Mouse (Mus musculus): ENCODE measurements around the gene Gm20696. TPM values are rescaled to one million over a fixed set of nuclear protein-coding genes. Genes with fewer than 3 reads are reported as not detected.

Gene Gm20696
- polyA plus RNA-seq, 1 experiment: 3.0 TPM

DNA sequence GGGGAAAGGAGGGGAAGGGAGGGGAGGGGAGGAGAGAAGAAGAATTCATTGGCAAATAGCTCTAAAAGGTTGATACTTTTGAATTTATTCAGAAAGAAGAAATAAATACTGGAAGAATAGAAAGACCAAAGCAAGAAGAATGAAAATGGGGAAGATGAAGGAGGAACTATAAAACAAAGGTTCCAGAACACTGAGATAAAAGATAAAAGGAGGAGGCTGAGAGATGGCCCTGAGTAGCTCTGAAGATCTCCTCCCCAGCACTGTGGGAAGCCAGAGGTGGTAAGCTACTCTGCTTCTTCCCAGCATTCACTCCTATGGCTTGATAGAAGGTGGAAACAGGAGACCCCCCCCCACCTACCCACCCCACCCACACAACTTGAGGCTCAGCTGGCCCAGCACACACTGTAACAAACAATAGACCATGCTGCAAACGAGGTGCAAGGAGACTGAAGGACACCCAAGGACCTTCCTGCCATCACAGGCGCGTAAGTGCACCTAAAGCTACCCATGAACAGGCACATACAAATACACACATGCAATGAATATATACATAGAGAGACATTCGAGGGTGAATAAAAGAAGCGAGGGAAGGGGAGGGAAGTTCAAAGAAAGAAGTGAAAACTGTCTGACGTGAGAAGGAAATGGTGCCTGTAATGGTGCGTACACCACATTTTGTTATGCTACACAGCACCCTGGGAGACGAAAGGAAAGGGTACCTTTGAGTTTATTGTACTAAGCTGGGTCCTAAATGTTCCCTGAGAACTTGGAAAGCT, 344.3 kb downstream of the Gm20696 start:
- H3K27ac ChIP-seq (ENCODE audit: insufficient read depth, low read length): no peak overlapping the region
- TF ChIP-seq POLR2A (IDR thresholded peaks at IDR 0.05; ENCODE audit: extremely low read depth, insufficient read depth, low read length) (no peak), CTCF (IDR thresholded peaks at IDR 0.05; ENCODE audit: extremely low read depth, insufficient read depth, low read length) (no peak)
- no peak overlapping the region for H3K4me3 ChIP-seq (ENCODE audit: insufficient read depth, low read length)
- H3K4me1 ChIP-seq (ENCODE audit: control insufficient read depth, insufficient read depth, low read length): 0 out of 2 replicates have a peak, but pooled peaks cover 1% of the 10 kb centered on the region

DNA sequence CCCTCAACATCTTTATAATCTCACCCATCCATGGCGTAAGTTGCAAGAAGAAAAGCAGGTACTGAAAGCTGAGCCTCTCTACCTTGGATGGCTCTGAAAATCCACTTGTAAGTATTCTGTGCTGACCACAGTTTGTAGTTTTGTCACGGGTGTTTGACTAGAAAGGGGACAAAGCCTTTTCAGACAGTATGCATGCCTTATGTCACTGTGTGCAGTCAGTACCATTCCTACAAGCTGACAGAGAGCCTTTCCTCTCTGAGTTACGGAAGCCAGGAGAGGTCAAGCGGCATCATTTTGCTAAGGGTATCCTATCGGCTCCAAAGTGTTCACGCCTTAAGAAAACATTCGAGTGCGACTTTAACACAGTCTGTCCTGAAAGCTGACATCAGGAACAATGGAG, 346.2 kb downstream of the Gm20696 start:
- Histone ChIP-seq H3K27ac (ENCODE audit: insufficient read depth, low read length) (no peak overlapping the region), H3K4me1 (ENCODE audit: control insufficient read depth, insufficient read depth, low read length) (0 out of 2 replicates have a peak, but pooled peaks cover 1% of the 10 kb centered on the region), H3K4me3 (ENCODE audit: insufficient read depth, low read length) (no peak overlapping the region)
- TF ChIP-seq POLR2A (IDR thresholded peaks at IDR 0.05; ENCODE audit: extremely low read depth, insufficient read depth, low read length) (no peak), CTCF (IDR thresholded peaks at IDR 0.05; ENCODE audit: extremely low read depth, insufficient read depth, low read length) (no peak)

DNA sequence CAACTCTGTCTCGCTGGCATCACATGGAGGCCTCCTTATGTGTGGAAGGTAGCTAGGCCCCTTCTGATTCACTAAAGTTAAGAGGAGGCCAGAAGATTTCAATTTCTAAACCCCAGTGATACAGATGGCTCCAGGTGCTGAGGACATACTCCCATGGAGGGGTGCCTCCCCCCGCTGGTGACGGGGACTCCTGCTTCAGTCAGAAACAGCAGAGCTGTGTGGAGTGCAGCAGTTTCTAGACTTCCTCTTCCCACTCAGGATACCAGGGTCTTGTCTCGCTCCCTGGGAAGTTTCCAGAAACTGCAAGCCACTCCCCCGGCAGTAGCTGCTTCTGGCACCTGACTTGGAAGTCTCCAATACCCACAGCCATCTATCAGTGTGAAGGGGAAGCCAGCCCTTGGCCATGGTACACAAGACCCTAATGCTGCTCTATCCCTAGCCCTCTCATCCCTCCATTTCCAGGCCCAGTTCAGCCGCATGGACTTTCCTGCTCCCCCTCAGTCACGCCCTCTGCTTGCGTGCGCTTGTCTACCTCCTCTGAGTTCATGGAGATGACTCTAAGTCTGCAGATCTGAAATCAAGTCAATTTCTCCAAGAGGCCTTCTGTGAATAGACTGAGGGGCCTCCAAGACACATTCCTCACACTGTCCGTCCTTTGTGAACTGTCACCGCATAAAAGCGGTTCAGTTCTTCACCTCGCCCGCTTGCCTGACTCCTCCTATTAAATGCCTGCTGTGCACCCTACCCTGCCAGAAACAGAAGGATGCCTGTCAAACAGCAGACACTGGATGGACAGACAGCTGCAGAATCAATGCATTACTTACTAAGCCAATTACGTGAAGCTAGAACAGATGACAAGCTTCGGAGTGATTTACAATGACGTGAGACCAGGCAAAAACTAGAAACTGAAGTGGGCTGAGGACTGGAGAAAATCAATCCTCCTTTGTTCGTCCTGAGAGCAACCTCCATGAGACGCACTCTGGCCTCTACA, 346.9 kb downstream of the Gm20696 start:
- H3K4me1 ChIP-seq (ENCODE audit: control insufficient read depth, insufficient read depth, low read length): 0 out of 2 replicates have a peak, but pooled peaks cover 1% of the 10 kb centered on the region
- TF ChIP-seq CTCF (IDR thresholded peaks at IDR 0.05; ENCODE audit: extremely low read depth, insufficient read depth, low read length) (no peak), POLR2A (IDR thresholded peaks at IDR 0.05; ENCODE audit: extremely low read depth, insufficient read depth, low read length) (no peak)
- H3K4me3 ChIP-seq (ENCODE audit: insufficient read depth, low read length): no peak overlapping the region
- no peak overlapping the region for H3K27ac ChIP-seq (ENCODE audit: insufficient read depth, low read length)

DNA sequence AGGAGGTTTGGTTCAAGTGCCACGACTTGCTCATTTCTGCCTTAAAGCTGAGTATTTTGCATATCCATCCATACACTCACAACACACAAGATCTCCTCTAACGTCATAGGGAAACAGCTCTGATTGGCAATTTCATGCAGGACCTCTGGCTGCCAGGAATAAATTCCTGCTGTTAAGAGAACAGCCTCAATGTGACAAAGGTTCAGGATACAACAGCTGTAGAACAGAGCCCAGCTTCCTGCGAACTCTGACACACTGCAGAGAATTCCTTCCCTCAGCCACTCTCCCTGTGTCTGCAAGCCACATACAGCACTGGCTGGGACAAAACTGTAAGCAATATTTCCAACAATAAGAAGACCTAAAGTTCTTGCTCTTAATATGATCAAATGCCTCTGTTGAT, 351.9 kb downstream of the Gm20696 start:
- no peak overlapping the region for H3K4me3 ChIP-seq (ENCODE audit: insufficient read depth, low read length)
- H3K4me1 ChIP-seq (ENCODE audit: control insufficient read depth, insufficient read depth, low read length): peaks cover 5% of the 10 kb centered on the region
- no peak overlapping the region for H3K27ac ChIP-seq (ENCODE audit: insufficient read depth, low read length)
- no peak for TF ChIP-seq CTCF (IDR thresholded peaks at IDR 0.05; ENCODE audit: extremely low read depth, insufficient read depth, low read length)
- no peak for TF ChIP-seq POLR2A (IDR thresholded peaks at IDR 0.05; ENCODE audit: extremely low read depth, insufficient read depth, low read length)

DNA sequence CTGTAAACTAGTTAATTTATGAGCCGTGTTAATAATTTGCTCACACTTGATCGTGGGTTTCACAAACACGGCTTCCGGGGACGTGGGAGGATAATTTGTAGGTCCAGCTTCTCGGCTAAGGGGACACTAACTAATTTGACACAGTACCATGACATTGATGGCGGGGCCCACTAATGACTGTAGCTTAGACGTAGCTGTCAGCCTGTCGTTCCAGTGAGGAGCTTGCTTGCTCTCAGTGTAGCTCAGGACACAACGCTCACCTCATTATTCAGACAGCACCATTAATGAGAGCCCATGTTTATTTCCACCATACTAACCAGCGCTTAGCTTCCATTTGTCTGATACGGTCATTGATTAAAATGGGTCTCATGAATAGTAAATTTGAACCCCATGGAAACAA, 356.1 kb downstream of the Gm20696 start:
- peaks cover 5% of the 10 kb centered on the region for H3K4me1 ChIP-seq (ENCODE audit: control insufficient read depth, insufficient read depth, low read length)
- H3K27ac ChIP-seq (ENCODE audit: insufficient read depth, low read length): no peak overlapping the region
- H3K4me3 ChIP-seq (ENCODE audit: insufficient read depth, low read length): no peak overlapping the region
- no peak for TF ChIP-seq CTCF (IDR thresholded peaks at IDR 0.05; ENCODE audit: extremely low read depth, insufficient read depth, low read length)
- TF ChIP-seq POLR2A (IDR thresholded peaks at IDR 0.05; ENCODE audit: extremely low read depth, insufficient read depth, low read length): no peak

DNA sequence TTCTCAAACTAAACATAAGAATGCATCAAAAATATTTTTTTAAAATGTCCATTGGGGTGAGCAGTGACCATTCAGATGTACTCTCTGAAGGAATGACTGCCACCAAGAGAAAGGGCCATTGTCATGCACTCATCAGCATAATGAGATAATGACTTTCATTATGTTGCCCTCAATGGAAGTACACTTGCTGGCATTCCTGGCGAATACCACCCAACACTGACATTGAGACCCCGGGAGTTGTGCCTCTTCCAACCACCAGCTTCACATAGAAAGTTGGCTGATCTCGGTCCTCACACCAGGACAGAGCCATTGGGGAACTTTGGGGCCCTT, 356.5 kb downstream of the Gm20696 start:
- H3K4me1 ChIP-seq (ENCODE audit: control insufficient read depth, insufficient read depth, low read length): peaks cover 5% of the 10 kb centered on the region
- H3K27ac ChIP-seq (ENCODE audit: insufficient read depth, low read length): no peak overlapping the region
- TF ChIP-seq POLR2A (IDR thresholded peaks at IDR 0.05; ENCODE audit: extremely low read depth, insufficient read depth, low read length): no peak
- no peak for TF ChIP-seq CTCF (IDR thresholded peaks at IDR 0.05; ENCODE audit: extremely low read depth, insufficient read depth, low read length)
- H3K4me3 ChIP-seq (ENCODE audit: insufficient read depth, low read length): no peak overlapping the region

DNA sequence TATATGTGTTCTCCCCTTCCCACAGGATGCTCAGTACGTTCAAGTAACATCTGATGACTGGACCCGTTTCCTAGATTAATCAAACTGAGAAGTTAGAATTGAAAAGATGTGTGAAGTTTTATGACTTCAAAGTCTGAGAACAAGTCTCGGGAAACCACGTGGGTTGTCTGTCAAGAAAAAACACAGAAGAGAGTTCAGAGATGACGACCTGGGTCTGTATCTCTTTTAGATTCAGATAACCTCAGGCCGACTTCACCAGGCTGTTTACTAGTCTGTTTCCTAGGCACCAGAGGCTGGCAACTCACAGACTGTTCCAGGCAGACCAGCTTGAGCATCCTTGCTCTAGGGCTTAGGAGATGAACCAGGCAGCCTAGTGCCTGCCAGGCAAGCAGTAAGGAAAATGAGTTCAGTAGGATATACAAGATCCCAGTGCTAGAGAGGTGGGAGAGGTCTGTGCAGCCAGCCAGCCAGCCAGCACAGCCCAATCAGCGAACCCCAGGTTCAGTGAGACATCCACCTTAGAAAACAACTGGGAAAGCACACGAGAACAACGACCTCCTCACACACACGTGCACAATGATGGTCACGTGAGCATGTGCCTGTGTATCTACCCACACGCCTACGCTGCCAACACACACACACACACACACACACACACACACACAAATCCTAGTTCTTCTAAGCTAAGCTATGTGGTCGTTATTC, 357.0 kb downstream of the Gm20696 start:
- Histone ChIP-seq H3K27ac (ENCODE audit: insufficient read depth, low read length) (no peak overlapping the region), H3K4me1 (ENCODE audit: control insufficient read depth, insufficient read depth, low read length) (peaks cover 5% of the 10 kb centered on the region), H3K4me3 (ENCODE audit: insufficient read depth, low read length) (no peak overlapping the region)
- no peak for TF ChIP-seq POLR2A (IDR thresholded peaks at IDR 0.05; ENCODE audit: extremely low read depth, insufficient read depth, low read length)
- TF ChIP-seq CTCF (IDR thresholded peaks at IDR 0.05; ENCODE audit: extremely low read depth, insufficient read depth, low read length): no peak

DNA sequence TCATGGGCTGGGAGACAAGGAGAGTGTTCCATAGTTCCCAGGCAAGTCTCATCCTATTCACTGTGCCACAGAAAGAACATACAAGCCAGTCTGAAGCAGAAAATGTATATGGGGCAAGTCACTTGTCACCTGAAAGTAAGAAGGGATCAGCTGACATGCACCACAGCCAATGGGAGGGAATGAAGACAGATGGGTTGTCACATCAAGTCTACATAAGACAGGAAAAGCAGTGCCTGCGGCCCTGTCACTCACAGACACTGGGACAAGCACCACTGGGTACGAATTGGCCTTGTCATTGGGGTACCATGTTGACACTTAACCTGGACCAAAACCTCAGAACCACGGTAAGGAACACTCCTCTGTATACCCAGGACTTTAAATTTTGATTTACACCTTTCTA, 360.8 kb downstream of the Gm20696 start:
- H3K4me3 ChIP-seq (ENCODE audit: insufficient read depth, low read length): no peak overlapping the region
- no peak for TF ChIP-seq POLR2A (IDR thresholded peaks at IDR 0.05; ENCODE audit: extremely low read depth, insufficient read depth, low read length)
- TF ChIP-seq CTCF (IDR thresholded peaks at IDR 0.05; ENCODE audit: extremely low read depth, insufficient read depth, low read length): no peak
- no peaks in the 10 kb centered on the region for H3K4me1 ChIP-seq (ENCODE audit: control insufficient read depth, insufficient read depth, low read length)
- no peak overlapping the region for H3K27ac ChIP-seq (ENCODE audit: insufficient read depth, low read length)

DNA sequence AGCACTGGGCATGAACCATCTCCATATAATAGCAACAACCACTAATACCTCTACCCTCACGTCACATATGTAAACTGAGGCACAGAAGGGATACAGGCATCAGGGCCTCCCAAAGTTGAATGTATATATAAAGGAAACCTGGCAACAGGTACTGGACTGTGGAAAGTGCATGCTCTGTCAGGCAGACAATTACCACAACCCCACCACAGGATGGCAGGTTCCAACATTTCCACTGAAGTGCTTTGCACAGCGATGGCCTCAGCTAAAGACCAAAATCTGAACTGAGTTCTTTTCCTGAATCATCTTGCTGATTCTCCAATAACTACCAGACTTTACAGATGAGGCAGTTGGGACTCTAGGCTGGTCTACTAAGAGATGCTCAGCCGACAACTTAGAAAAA, 361.4 kb downstream of the Gm20696 start:
- H3K4me3 ChIP-seq (ENCODE audit: insufficient read depth, low read length): no peak overlapping the region
- H3K4me1 ChIP-seq (ENCODE audit: control insufficient read depth, insufficient read depth, low read length): no peaks in the 10 kb centered on the region
- H3K27ac ChIP-seq (ENCODE audit: insufficient read depth, low read length): no peak overlapping the region
- TF ChIP-seq POLR2A (IDR thresholded peaks at IDR 0.05; ENCODE audit: extremely low read depth, insufficient read depth, low read length): no peak
- no peak for TF ChIP-seq CTCF (IDR thresholded peaks at IDR 0.05; ENCODE audit: extremely low read depth, insufficient read depth, low read length)
